Mouse (Mus musculus): ENCODE results near the gene Sh3kbp1.

The Sh3kbp1 gene

GRCm38 (mm10) chrX:159928165-159928564, 301.1 kb downstream of the Sh3kbp1 start:
- no peak for DNase-seq (ENCODE audit: low spot score)

GRCm38 (mm10) chrX:159928834-159929233, 301.8 kb downstream of the Sh3kbp1 start:
- DNase-seq (ENCODE audit: low spot score): no peak

- no peak for DNase-seq (ENCODE audit: low spot score)
Observed at GRCm38 (mm10) chrX:159932027-159932426, 305.0 kb downstream of the Sh3kbp1 start.

- DNase-seq (ENCODE audit: low spot score): no peak
Observed at GRCm38 (mm10) chrX:159942569-159942968, 315.5 kb downstream of the Sh3kbp1 start.

GRCm38 (mm10) chrX:159943586-159943985, 316.5 kb downstream of the Sh3kbp1 start:
- no peak for DNase-seq (ENCODE audit: low spot score)

- DNase-seq (ENCODE audit: low spot score): no peak
Observed at GRCm38 (mm10) chrX:159953546-159954429, 326.7 kb downstream of the Sh3kbp1 start.

GRCm38 (mm10) chrX:159954430-159954779, 327.3 kb downstream of the Sh3kbp1 start:
- DNase-seq (ENCODE audit: low spot score): no peak

GRCm38 (mm10) chrX:159955433-159955832, 328.4 kb downstream of the Sh3kbp1 start:
- no peak for DNase-seq (ENCODE audit: low spot score)

GRCm38 (mm10) chrX:159961385-159961784, 334.3 kb downstream of the Sh3kbp1 start:
- no peak for DNase-seq (ENCODE audit: low spot score)

- no peak for DNase-seq (ENCODE audit: low spot score)
Observed at GRCm38 (mm10) chrX:159963273-159963672, 336.2 kb downstream of the Sh3kbp1 start.

- DNase-seq (ENCODE audit: low spot score): no peak
Observed at GRCm38 (mm10) chrX:159963925-159964324, 336.9 kb downstream of the Sh3kbp1 start.

- DNase-seq (ENCODE audit: low spot score): no peak
Observed at GRCm38 (mm10) chrX:159969025-159969424, 342.0 kb downstream of the Sh3kbp1 start.

GRCm38 (mm10) chrX:159971091-159971779, 344.2 kb downstream of the Sh3kbp1 start:
- DNase-seq (ENCODE audit: low spot score): no peak

GRCm38 (mm10) chrX:159973730-159974129, 346.7 kb downstream of the Sh3kbp1 start:
- DNase-seq (ENCODE audit: low spot score): no peak

- DNase-seq (ENCODE audit: low spot score): no peak
Observed at GRCm38 (mm10) chrX:159976243-159976642, 349.2 kb downstream of the Sh3kbp1 start.

GRCm38 (mm10) chrX:159988002-159988960, 361.2 kb downstream of the Sh3kbp1 start, which contains the start of gene Map3k15:
Gene Map3k15, plus strand, starts transcription at chrX:159988433.
- peak; percentile 7 for DNase-seq (ENCODE audit: low spot score)

GRCm38 (mm10) chrX:159995808-159996207, 368.7 kb downstream of the Sh3kbp1 start:
- DNase-seq (ENCODE audit: low spot score): no peak
